Mouse (Mus musculus) thymus, postnatal 0 days (tissue): ENCODE data around the gene Ccsap. TPM values are rescaled to one million over a fixed set of nuclear protein-coding genes. Genes with fewer than 3 reads are reported as not detected.

Source experiments
- DNase-seq: peaks from one replicate; pipeline ENCODE4 v3.0.0-alpha.2; 2015; ENCODE audit warnings: low spot score
- polyA plus RNA-seq: library from polyadenylated mRNA; unstranded; fragments of >200 nt; fragmentation: Nextera tagmentation; extraction: Ambion mirVana; gene quantifications from 2 replicates; pipeline ENCODE4 v1.2.1, GENCODE M21; 2015

Ccsap gene
- polyA plus RNA-seq, 1 experiment from 2014 or later = 6.6 TPM

DNA sequence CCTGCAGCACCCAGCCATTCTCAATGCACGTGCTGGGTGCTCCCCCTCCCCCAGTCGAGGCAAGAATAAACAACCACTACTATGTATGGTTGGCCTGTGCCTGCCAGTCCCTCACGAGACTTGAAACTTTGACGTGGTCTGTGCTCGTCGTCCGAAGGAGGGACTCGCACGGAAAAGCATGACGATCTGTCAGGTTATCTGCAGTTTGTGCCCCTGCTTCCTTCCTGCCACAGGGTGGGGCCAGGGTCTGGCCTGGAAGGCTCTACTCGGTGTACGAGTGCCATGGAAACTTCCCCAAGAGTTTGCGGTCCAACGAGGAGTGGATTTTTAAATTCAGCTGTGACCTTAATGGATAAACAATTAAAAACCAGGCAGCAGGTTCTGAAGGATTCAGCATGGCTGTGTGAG lies 53.0 kb downstream of the Ccsap start:
- DNase-seq = peak; percentile 28

DNA sequence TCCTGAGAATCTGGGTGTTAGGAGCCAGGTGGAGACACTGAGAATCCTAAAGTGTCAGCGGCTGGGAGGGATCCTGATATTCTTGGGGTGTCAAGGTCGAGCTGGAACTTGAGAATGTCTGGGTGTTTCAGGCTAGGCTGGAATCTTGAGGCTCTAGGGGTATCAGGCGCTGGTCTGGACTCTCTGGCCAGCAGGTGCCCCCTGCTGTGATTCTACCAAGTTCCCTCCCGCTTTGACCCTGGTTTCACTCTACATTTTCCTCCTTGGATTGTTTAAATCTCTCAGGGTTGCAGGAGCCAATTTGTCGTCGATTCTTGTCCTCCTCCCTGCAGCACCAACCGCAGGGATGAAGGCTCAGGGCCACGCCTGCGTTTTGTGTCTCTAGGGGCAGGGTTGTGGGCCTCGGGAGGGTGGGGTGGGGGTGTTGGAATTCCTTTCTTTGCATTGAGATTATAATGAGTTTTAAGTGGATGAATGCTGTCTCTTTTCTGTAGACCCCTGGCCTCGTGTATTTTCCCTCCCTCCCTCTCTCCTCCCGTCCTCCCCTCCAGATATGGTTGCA lies 53.6 kb downstream of the Ccsap start:
- DNase-seq = no peak

- peak; percentile 72 for DNase-seq
Observed at GRCm38 (mm10) chr8:123805718-123806373, 54.2 kb downstream of the Ccsap start, which contains the start of gene Rab4a. TSS of gene Rab4a (plus strand) at chr8:123805985.

DNA sequence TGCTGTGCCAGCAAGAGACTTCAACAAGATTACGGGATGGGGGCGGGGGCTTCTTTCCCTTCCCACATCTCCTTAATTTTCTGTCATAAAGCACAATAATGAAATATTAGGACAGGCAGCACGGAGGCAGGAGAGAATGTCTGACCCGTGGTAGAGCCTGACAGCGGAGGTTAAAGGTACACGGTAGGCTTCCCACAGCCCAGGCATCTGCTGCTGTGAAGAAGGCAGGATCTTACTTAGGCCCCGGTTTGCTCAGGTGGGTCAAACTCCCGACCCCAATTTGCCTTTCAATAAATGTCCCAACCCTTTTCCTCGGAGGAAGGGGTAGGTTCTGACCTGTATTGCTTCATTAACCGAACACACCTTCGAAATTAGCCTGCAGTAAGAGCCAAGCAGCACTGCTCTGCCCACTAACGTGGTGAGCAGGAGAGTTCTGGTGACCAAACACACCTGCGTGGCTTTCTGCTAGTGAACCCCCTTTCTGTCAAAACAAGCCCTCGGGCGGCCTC lies 54.7 kb downstream of the Ccsap start:
- no peak for DNase-seq

DNA sequence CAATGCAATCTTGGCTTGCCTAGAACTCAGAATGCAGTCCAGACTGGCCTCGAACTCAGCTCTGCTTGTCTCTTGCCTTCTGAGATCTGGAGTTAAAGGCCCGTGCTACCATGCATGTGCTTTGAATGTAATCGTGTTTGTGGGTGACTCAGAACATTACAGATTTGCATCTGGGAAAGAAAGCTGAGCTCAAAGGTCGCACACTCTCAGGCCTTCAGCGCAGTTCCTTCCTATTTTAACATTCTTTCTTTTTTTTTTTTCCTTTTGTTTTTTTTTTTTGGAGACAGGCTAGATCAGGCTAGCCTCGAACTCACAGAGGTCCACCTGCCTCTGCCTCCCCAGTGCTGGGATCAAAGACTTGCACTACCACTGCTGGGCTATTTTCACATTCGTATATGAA lies 55.4 kb downstream of the Ccsap start:
- no peak for DNase-seq

- DNase-seq = no peak
Observed at GRCm38 (mm10) chr8:123803639-123804038, 56.4 kb downstream of the Ccsap start.

DNA sequence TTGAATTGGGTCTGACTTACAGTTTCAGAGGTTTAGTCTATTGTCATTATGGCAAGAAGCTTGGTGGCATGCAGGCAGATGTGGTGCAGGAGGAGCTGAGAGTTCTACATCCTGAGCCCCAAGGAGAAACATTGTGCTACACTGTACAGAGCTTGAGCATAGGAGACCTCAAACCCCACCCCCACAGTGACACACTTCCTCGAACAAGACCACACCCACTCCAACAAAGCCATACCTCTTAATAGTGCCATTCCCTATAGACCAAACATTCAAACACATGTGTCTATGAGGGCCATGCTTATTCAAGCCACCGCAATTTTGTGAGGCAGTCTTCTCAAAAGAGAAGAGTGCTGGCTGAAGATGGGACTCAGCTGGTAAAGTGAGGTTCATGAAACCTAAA lies 58.5 kb downstream of the Ccsap start:
- DNase-seq = no peak

DNA sequence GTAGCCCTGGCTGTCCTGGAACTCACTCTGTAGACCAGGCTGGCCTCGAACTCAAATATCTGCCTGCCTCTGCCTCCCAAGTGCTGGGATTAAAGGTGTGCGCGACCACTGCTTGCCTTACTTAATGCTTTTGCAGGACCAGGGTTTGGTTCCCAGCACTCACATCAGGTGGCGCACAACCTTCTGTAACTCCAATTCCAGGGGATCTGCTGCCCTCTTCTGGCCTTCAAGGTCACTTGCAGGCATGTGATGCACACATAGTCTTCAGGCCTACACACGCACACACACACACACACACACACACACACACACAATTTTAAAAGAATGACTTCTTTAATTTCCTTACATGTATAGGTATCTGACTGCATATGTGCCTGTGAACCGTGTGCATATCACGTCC lies 59.1 kb downstream of the Ccsap start:
- no peak for DNase-seq

DNA sequence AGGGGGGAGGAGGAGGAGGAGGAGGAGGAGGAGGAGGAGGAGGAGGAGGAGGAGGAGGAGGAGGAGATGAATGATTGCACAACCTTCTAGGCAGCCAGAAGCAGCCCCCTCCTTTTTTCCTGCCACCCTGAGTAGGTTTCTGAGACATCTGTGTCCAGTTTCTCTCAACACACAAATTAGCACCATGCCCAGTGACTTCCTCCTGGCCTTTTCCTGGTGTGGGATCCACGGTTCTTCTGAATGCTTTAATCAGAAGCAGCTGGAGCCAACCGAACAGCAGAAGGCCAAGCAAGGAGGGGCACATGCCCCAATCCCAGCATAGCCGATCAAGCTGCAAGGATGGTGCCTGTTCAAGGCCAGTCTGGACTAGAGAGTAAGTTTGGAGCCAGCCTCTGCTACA lies 60.1 kb downstream of the Ccsap start:
- no peak for DNase-seq

DNA sequence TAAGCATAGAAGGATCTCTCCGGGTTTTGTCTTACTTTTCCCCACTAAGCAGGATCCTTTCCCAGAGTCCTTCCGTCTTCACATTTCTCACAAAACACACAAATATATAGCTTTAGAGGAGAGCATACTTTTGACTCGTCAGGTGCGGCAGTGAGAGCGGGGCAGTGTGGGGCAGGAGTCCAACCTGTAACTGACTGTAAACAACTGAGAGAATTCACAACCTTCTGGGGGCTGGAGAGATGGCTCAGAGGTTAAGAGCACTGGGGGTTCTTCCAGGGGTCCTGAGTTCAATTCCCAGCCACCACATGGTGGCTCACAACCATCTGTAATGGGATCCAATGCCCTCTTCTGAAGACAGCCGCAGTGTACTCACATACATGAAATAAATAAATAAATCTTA lies 60.6 kb downstream of the Ccsap start:
- no peak for DNase-seq

DNA sequence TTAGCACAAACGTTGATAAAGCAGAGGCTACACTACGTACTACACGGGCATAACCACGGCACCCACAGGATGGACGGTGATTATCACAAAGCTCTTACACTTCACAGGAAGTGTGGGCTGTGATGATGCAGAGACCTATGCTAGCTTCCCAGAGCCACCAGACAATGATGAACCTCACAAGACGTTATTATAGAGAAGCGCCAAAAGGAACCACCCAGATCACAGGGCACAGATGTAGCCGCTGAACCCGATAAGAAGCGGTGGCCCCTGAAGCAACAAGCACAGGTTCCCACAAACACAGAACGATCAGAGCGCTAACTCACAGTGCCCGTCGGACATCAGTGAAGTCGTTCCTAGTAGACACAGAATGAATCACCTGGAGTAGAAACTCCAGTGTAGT lies 62.1 kb downstream of the Ccsap start:
- no peak for DNase-seq

GRCm38 (mm10) chr8:123796758-123797157 lies 63.3 kb downstream of the Ccsap start:
- DNase-seq = no peak

- DNase-seq = no peak
Observed at GRCm38 (mm10) chr8:123794766-123795165, 65.2 kb downstream of the Ccsap start.

GRCm38 (mm10) chr8:123793900-123794299 lies 66.1 kb downstream of the Ccsap start:
- no peak for DNase-seq

DNA sequence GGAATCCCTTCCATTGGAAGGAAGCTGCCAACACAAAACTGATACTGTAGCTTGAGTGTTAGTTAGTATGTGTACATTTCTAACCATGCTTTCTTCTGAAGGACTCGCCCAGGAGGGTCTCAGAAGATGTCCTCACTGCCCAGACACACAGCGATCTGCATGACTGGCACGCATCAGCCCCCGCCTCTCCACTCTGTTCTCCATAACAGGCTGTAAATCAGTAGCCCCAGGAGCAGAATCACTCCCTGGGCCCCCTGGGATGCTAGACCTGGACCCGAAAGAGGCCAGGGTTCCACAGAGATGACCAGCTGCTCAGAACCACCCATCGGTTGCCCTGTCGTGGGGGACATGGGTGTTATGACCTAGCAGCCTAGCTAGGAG lies 68.2 kb downstream of the Ccsap start:
- DNase-seq = no peak

GRCm38 (mm10) chr8:123791101-123791844 lies 68.7 kb downstream of the Ccsap start:
- DNase-seq = no peak

Other genes with a start within 250 kb of the Ccsap start
- 0.66 and 0.96 TPM in 2 replicates for gene Rhou, start 206.3 kb downstream of the Ccsap start, polyA plus RNA-seq
- 23.4 and 23.5 TPM in 2 replicates for gene Rab4a, start 54.2 kb downstream of the Ccsap start, polyA plus RNA-seq
- gene Acta1, start 34.5 kb upstream of the Ccsap start, polyA plus RNA-seq = 14.5 and 22.3 TPM in 2 replicates
- gene Nup133, start 89.1 kb upstream of the Ccsap start, polyA plus RNA-seq = 25.4 and 26.2 TPM in 2 replicates
- 4.1 and 4.4 TPM in 2 replicates for gene Abcb10, start 122.9 kb upstream of the Ccsap start, polyA plus RNA-seq
- 60.5 and 60.6 TPM in 2 replicates for gene Taf5l, start 161.2 kb upstream of the Ccsap start, polyA plus RNA-seq
- 4.0 and 4.2 TPM in 2 replicates for gene Urb2, start 161.3 kb upstream of the Ccsap start, polyA plus RNA-seq